Mouse (Mus musculus) heart, adult 2 months (tissue): Measurements from ENCODE around the gene Sprn.

Experiments
- EP300 ChIP-seq: fragments of 200-500 bp; IDR thresholded peaks from 2 replicates; pipeline ENCODE4 v1.6.1; 2011; ENCODE audit warnings: low read depth, low read length, control low read depth; ENCODE audit not compliant: insufficient read depth
- POLR2A ChIP-seq: fragments of 200-500 bp; IDR thresholded peaks from 2 replicates; pipeline ENCODE4 v1.6.1; 2011; ENCODE audit warnings: mild to moderate bottlenecking, low read depth, low read length, control low read depth; ENCODE audit not compliant: insufficient read depth

DNA sequence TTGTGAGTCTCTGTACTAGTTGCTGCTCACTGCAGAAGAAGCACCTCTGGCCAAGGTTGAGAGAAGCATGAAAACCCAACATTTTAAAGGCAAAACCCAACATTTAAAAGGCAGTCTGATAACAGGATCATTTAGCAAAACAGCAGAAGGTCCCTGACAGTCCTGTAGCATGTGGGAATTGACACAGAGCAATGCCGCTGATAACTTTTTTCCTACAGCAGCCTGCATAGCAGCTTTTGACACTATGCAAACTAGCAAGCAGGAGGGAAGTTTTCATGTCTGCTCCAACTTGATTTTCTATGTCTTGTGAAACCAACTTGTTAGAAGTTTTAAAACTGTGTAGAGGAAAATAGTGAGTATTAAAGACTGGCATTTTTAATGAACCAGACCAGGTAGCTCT, 30.3 kb downstream of the Sprn start:
- TF ChIP-seq POLR2A: no peak
- no peak for TF ChIP-seq EP300
